Mouse (Mus musculus) intestine, postnatal 0 days (tissue): ENCODE measurements around the gene Teddm3. TPM values are rescaled to one million over a fixed set of nuclear protein-coding genes. Genes with fewer than 3 reads are reported as not detected.
"Not testable (repeated sequence)": the region's sequence is repeated elsewhere in the genome, so short reads cannot be mapped to it uniquely, and the experiment has no call there.

Experiments used
- ATAC-seq: fragments of 200-750 bp; cut with Nextera tagmentation; 2 replicates; pipeline ENCODE4 v1.8.0; 2017; ENCODE audit warnings: mild to moderate bottlenecking, moderate TSS enrichment, moderate library complexity
- H3K27ac ChIP-seq: fragments of 300-500 bp; sonication (generic); 2 replicates; pipeline ENCODE4 v1.5.1; 2014; ENCODE audit warnings: mild to moderate bottlenecking, low read depth, low read length, moderate library complexity
- H3K27me3 ChIP-seq: fragments of 300-500 bp; sonication (generic); replicated peaks from 2 replicates; pipeline ENCODE4 v1.6.1; 2014; ENCODE audit warnings: low read length, mixed read lengths; ENCODE audit not compliant: control insufficient read depth, insufficient read depth
- H3K36me3 ChIP-seq: fragments of 300-500 bp; sonication (generic); 2 replicates; pipeline ENCODE4 v1.6.1; 2014; ENCODE audit warnings: mild to moderate bottlenecking, moderate library complexity; ENCODE audit not compliant: control insufficient read depth, insufficient read depth
- H3K4me1 ChIP-seq: fragments of 300-500 bp; sonication (generic); replicated peaks from 2 replicates; pipeline ENCODE4 v1.6.1; 2014; ENCODE audit warnings: antibody characterized with exemption, low read length, mixed read lengths; ENCODE audit not compliant: control insufficient read depth, insufficient read depth
- H3K4me2 ChIP-seq: fragments of 300-500 bp; sonication (generic); replicated peaks from 2 replicates; pipeline ENCODE4 v1.6.1; 2014; ENCODE audit warnings: low read depth, mild to moderate bottlenecking, moderate library complexity
- H3K4me3 ChIP-seq: fragments of 300-500 bp; sonication (generic); 2 replicates; pipeline ENCODE4 v1.5.1; 2014; ENCODE audit warnings: low read depth, low read length
- H3K9ac ChIP-seq: fragments of 300-500 bp; sonication (generic); 2 replicates; pipeline ENCODE4 v1.6.1; 2014; ENCODE audit warnings: mild to moderate bottlenecking, low read depth, low read length
- H3K9me3 ChIP-seq: fragments of 300-500 bp; sonication (generic); 2 replicates; pipeline ENCODE4 v1.6.1; 2016; ENCODE audit warnings: mixed run types; ENCODE audit not compliant: control insufficient read depth
- CTCF ChIP-seq: sonication (generic); IDR thresholded peaks from 2 replicates; pipeline ENCODE4 v1.5.1; 2016; ENCODE audit warnings: low read depth, mild to moderate bottlenecking, control low read depth, antibody characterized with exemption, moderate library complexity
- WGBS: fragments of 180-500 bp; shearing (Covaris S2); extraction: QIAGEN DNeasy Blood & Tissue Kit; methylation state at CpG from one replicate; pipeline ENCODE4 v1.1.7; 2014; 5-methylcytosine and 5-hydroxymethylcytosine counted together
- polyA plus RNA-seq: library from polyadenylated mRNA; unstranded; fragments of >200 nt; fragmentation: Nextera tagmentation; extraction: Ambion mirVana; gene quantifications from 2 replicates; pipeline ENCODE4 v1.2.1, GENCODE M21; 2015

Teddm3 gene
- polyA plus RNA-seq, 1 experiment from 2014 or later = 0.17 TPM

GRCm38 (mm10) chr16:21151564-21152361 lies 2.0 kb downstream of the Teddm3 start:
- no peak for TF ChIP-seq CTCF
- no peak for ATAC-seq
- Histone ChIP-seq H3K4me1 (no peaks in the 10 kb centered on the region; the same call in 1 of the 2 replicates), H3K9ac (no peak overlapping the region), H3K27me3 (no peaks in the 10 kb centered on the region), H3K27ac (no peak overlapping the region), H3K4me3 (no peak overlapping the region), H3K9me3 (no peaks in the 10 kb centered on the region), H3K4me2 (no peak overlapping the region), H3K36me3 (no peaks in the 10 kb centered on the region)
- 46% methylated on average over 4 of the region's 4 CpGs for WGBS

- no peak for TF ChIP-seq CTCF
- no peaks in the 10 kb centered on the region for H3K9me3 ChIP-seq
- H3K4me1 ChIP-seq = no peaks in the 10 kb centered on the region; the same call in 1 of the 2 replicates
- no peak overlapping the region for H3K27ac ChIP-seq
- H3K27me3 ChIP-seq = no peaks in the 10 kb centered on the region
- H3K36me3 ChIP-seq = no peaks in the 10 kb centered on the region
- H3K4me2 ChIP-seq = no peak overlapping the region
- no peak overlapping the region for H3K4me3 ChIP-seq
- no peak for ATAC-seq
- H3K9ac ChIP-seq = no peak overlapping the region
Observed at GRCm38 (mm10) chr16:21149896-21150295, 3.9 kb downstream of the Teddm3 start.

- not testable (repeated sequence) for H3K4me3 ChIP-seq, H3K27me3 ChIP-seq, H3K9ac ChIP-seq, H3K36me3 ChIP-seq, ATAC-seq, H3K4me2 ChIP-seq, H3K27ac ChIP-seq, H3K9me3 ChIP-seq, H3K4me1 ChIP-seq
- WGBS = 54% methylated on average over 1 of the region's 1 CpGs
Observed at GRCm38 (mm10) chr16:21148451-21148850, 5.3 kb downstream of the Teddm3 start.

GRCm38 (mm10) chr16:21136312-21137083 lies 17.3 kb downstream of the Teddm3 start:
- Histone ChIP-seq H3K4me2 (no peak overlapping the region), H3K4me3 (no peak overlapping the region), H3K36me3 (no peaks in the 10 kb centered on the region), H3K27me3 (no peaks in the 10 kb centered on the region), H3K4me1 (no peaks in the 10 kb centered on the region), H3K9me3 (peaks cover 6% of the 10 kb centered on the region; the same call in 1 of the 2 replicates), H3K27ac (no peak overlapping the region), H3K9ac (no peak overlapping the region)
- TF ChIP-seq CTCF = no peak
- peak; percentile 41; the same call in 1 of the 2 replicates for ATAC-seq
- 8% methylated on average over 1 of the region's 1 CpGs for WGBS

- H3K9me3 ChIP-seq, H3K9ac ChIP-seq, ATAC-seq, H3K27ac ChIP-seq, H3K4me3 ChIP-seq, H3K27me3 ChIP-seq, H3K36me3 ChIP-seq, H3K4me1 ChIP-seq, H3K4me2 ChIP-seq: not testable (repeated sequence)
- WGBS = 82% methylated on average over 3 of the region's 3 CpGs
Observed at GRCm38 (mm10) chr16:21127666-21128065, 26.1 kb downstream of the Teddm3 start.

GRCm38 (mm10) chr16:21122776-21123175 lies 31.0 kb downstream of the Teddm3 start:
- ATAC-seq, H3K4me1 ChIP-seq, H3K27me3 ChIP-seq, H3K36me3 ChIP-seq, H3K27ac ChIP-seq, H3K4me3 ChIP-seq, H3K4me2 ChIP-seq, H3K9me3 ChIP-seq, H3K9ac ChIP-seq: not testable (repeated sequence)
- 94% methylated on average over 2 of the region's 2 CpGs for WGBS
